Mouse (Mus musculus) heart, postnatal 0 days (tissue): ENCODE measurements around the gene Ttc28.

ENCODE experiments used
- CTCF ChIP-seq: IDR thresholded peaks from 2 replicates; pipeline ENCODE4 v1.5.1; 2016; ENCODE audit warnings: antibody characterized with exemption, control low read depth, low read depth
- EP300 ChIP-seq: IDR thresholded peaks from 2 replicates; pipeline ENCODE4 v1.6.1; 2016; ENCODE audit warnings: antibody characterized with exemption, low read depth

GRCm38 (mm10) chr5:111330417-111331098, 451.0 kb downstream of the Ttc28 start, which contains the start of gene Pitpnb:
- 0 out of 2 replicates have a peak, but pooled peaks have one; percentile 10 for TF ChIP-seq CTCF
- no peak for TF ChIP-seq EP300
